8 mouse cellular contexts compared by ENCODE assay signal in the genomic region with DNA sequence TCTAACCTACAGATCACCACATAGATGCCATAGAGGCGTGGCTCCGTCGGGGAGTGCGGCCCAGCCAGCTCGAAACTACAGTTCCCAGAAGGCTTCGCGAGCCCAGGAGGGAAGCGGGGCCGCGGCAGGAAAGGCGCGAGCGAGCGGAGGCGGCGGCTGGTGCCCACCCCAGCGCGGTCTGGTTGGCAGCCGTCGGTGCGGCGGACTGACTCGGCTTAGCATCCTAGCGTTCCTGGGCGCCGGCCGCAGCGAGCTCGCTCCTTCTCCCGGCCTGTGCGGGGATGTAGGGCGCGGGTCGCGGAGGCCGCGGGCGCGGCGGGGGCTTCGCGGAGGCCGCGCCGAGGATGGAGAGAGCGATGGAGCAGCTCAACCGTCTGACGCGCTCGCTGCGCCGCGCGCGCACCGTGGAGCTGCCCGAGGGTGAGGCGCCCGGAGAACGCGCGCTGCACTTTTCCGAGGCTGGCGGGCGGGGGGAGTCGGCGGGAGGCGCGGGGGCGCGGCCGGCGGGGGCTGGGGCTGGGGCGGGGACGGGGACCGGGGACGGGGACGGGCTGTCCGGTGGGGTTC. TPM values are rescaled to one million over a fixed set of nuclear protein-coding genes. Genes with fewer than 3 reads are reported as not detected.
DNase-seq lines count a peak whose midpoint lies in the region; ATAC-seq and TF ChIP-seq lines count a peak whose summit lies in the region.

A gene (plus strand): TSS at position 99 of the 567 bp plus-strand sequence.

- H3K9me3 ChIP-seq in ES-E14 (ENCODE audit: control insufficient read depth, insufficient read depth, low read depth, low read length): no peaks in the 10 kb centered on the region
- no peaks in the 10 kb centered on the region for H3K9me3 ChIP-seq in forebrain, embryonic 15.5 days
- H3K9me3 ChIP-seq in liver, postnatal 0 days (ENCODE audit: low read length): no peaks in the 10 kb centered on the region
- H3K9me3 ChIP-seq in neural tube, embryonic 13.5 days: no peaks in the 10 kb centered on the region

- peak; percentile 98 for ATAC-seq in forebrain, embryonic 15.5 days (replicated peaks)
- peak; percentile 92 for ATAC-seq in liver, postnatal 0 days
- peak; percentile 99 for ATAC-seq in neural tube, embryonic 13.5 days (ENCODE audit: low read depth)

- TF ChIP-seq CTCF in liver, postnatal 0 days (IDR thresholded peaks at IDR 0.05; ENCODE audit: low read depth): no peak

- intact Hi-C loops in heart, postnatal 25 days (cut with DNase I): no loop called here

- peak; percentile 71 for DNase-seq in ES-E14 (ENCODE audit: low read depth, low spot score)
- DNase-seq in cerebellum, adult 11-12 months: peak; percentile 88
- DNase-seq in heart, postnatal 25 days (ENCODE audit: low spot score): peak; percentile 69
- peak; percentile 87 for DNase-seq in layer of hippocampus, adult 11-12 months (ENCODE audit: low spot score)
- peak; percentile 90 for DNase-seq in liver, postnatal 0 days
- peak; percentile 83 for DNase-seq in telencephalon, adult 2 months (ENCODE audit: low read depth, low spot score)

- H3K4me2 ChIP-seq in forebrain, embryonic 15.5 days (replicated peaks): peak within 1 kb of the TSS; percentile 68
- H3K4me2 ChIP-seq in liver, postnatal 0 days (ENCODE audit: low read depth, low read length): peak within 1 kb of the TSS; percentile 82
- peak within 1 kb of the TSS; percentile 63 for H3K4me2 ChIP-seq in neural tube, embryonic 13.5 days

- H3K27ac ChIP-seq in ES-E14 (ENCODE audit: insufficient read depth, low read depth, low read length, poor library complexity, severe bottlenecking): peak within 1 kb of the TSS; percentile 64
- H3K27ac ChIP-seq in forebrain, embryonic 15.5 days (replicated peaks): peak within 1 kb of the TSS; percentile 99
- peak within 1 kb of the TSS; percentile 92 for H3K27ac ChIP-seq in liver, postnatal 0 days (ENCODE audit: low read depth)
- peak within 1 kb of the TSS; percentile 97 for H3K27ac ChIP-seq in neural tube, embryonic 13.5 days (replicated peaks)

- no peaks in the 10 kb centered on the region for H3K36me3 ChIP-seq in ES-E14 (ENCODE audit: control insufficient read depth, insufficient read depth, low read length, poor library complexity, severe bottlenecking)
- no peaks in the 10 kb centered on the region for H3K36me3 ChIP-seq in forebrain, embryonic 15.5 days
- H3K36me3 ChIP-seq in liver, postnatal 0 days (replicated peaks; ENCODE audit: insufficient read depth, low read length): no peaks in the 10 kb centered on the region
- H3K36me3 ChIP-seq in neural tube, embryonic 13.5 days: no peaks in the 10 kb centered on the region

- peak within 1 kb of the TSS; percentile 84 for H3K9ac ChIP-seq in ES-E14 (ENCODE audit: insufficient read depth, low read depth, low read length, poor library complexity, severe bottlenecking)
- H3K9ac ChIP-seq in forebrain, embryonic 15.5 days (replicated peaks): peak within 1 kb of the TSS; percentile 89
- H3K9ac ChIP-seq in liver, postnatal 0 days (replicated peaks): peak within 1 kb of the TSS; percentile 95
- H3K9ac ChIP-seq in neural tube, embryonic 13.5 days: peak within 1 kb of the TSS; percentile 89

- peak within 1 kb of the TSS; percentile 78 to 84 for H3K4me3 ChIP-seq in ES-E14 (ENCODE audit: insufficient read depth in 1 of 2, low read depth in 1 of 2, low read length in 2 of 2, poor library complexity in 1 of 2, severe bottlenecking in 1 of 2)
- H3K4me3 ChIP-seq in forebrain, embryonic 15.5 days: peak within 1 kb of the TSS; percentile 96
- H3K4me3 ChIP-seq in liver, postnatal 0 days (ENCODE audit: low read depth, low read length): peak within 1 kb of the TSS; percentile 100
- peak within 1 kb of the TSS; percentile 81 for H3K4me3 ChIP-seq in neural tube, embryonic 13.5 days

- TF ChIP-seq EP300 in liver, postnatal 0 days (IDR thresholded peaks at IDR 0.05; ENCODE audit: low read depth): no peak

- 0 out of 4 replicates have a peak, but pooled peaks cover 0 to 1% of the 10 kb centered on the region in 2 experiments for H3K4me1 ChIP-seq in ES-E14 (ENCODE audit: control insufficient read depth in 2 of 2, insufficient read depth in 2 of 2, low read length in 2 of 2, poor library complexity in 1 of 2)
- H3K4me1 ChIP-seq in forebrain, embryonic 15.5 days: peaks cover 3% of the 10 kb centered on the region; the same call in 1 of the 2 replicates
- peaks cover 8% of the 10 kb centered on the region; the same call in 1 of the 2 replicates for H3K4me1 ChIP-seq in liver, postnatal 0 days (ENCODE audit: insufficient read depth)
- H3K4me1 ChIP-seq in neural tube, embryonic 13.5 days (replicated peaks): no peaks in the 10 kb centered on the region; the same call in 1 of the 2 replicates

- WGBS in forebrain, embryonic 15.5 days: under 1% methylated on average over 66 of the region's 79 CpGs
- under 1% methylated on average over 35 of the region's 79 CpGs for WGBS in liver, postnatal 0 days (ENCODE audit: insufficient replicate concordance)
- under 1% methylated on average over 69 of the region's 79 CpGs for WGBS in neural tube, embryonic 13.5 days

- in situ Hi-C loops in ES-E14 (cut with MboI; ENCODE audit: low sequenced_read_pairs in 2 of 2, unreplicated experiment in 2 of 2): no loop called here

- no peaks in the 10 kb centered on the region for H3K27me3 ChIP-seq in forebrain, embryonic 15.5 days
- H3K27me3 ChIP-seq in liver, postnatal 0 days (ENCODE audit: insufficient read depth, low read length): no peaks in the 10 kb centered on the region
- no peaks in the 10 kb centered on the region for H3K27me3 ChIP-seq in neural tube, embryonic 13.5 days

TF ChIP-seq in ES-E14, 5 proteins besides CTCF, POLR2A, EP300 and RAD21:
- TF ChIP-seq HCFC1 (IDR thresholded peaks at IDR 0.05; ENCODE audit: borderline replicate concordance, insufficient read depth, low read length) (peak; percentile 90), CHD2 (IDR thresholded peaks at IDR 0.05; ENCODE audit: low read depth, low read length) (no peak)

RNA-seq across cellular contexts. Expression of the gene that starts here (rescaled TPM):
- 14.5 and 16.9 TPM in 2 replicates for total RNA-seq in ES-E14 (2012; rRNA removed)
- polyA plus RNA-seq in forebrain, embryonic 15.5 days (2015; fragmentation: Nextera tagmentation; extraction: Ambion mirVana): 14.6 and 19.6 TPM in 2 replicates
- total RNA-seq in heart, postnatal 25 days (2021): 1 to 10 TPM; 8.7 to 9.3 TPM
- 15.1 and 15.8 TPM in 2 replicates for polyA plus RNA-seq in liver, postnatal 0 days (2015; fragmentation: Nextera tagmentation; extraction: Ambion mirVana)
- polyA plus RNA-seq in neural tube, embryonic 13.5 days (2015; fragmentation: Nextera tagmentation; extraction: Ambion mirVana): 16.6 and 21.6 TPM in 2 replicates

Comparison
In these comparisons a context has a peak if more than half of its experiments do, and no peak if none do; other contexts are left out.
1. Peak in every context shown above with its lines: DNase-seq, ATAC-seq, H3K4me3 ChIP-seq and H3K27ac ChIP-seq.